Mouse (Mus musculus): ENCODE data around the gene Cops3. TPM values are rescaled to one million over a fixed set of nuclear protein-coding genes. Genes with fewer than 3 reads are reported as not detected.
A peak's percentile ranks its signal among the peaks of the same experiment; 100 is the strongest.
"Not testable (repeated sequence)": the region's sequence is repeated elsewhere in the genome, so short reads cannot be mapped to it uniquely, and the experiment has no call there.

Cops3 gene
- polyA plus RNA-seq, 1 experiment from 2014 or later = 224 TPM

GRCm38 (mm10) chr11:59847891-59848884 lies 8.6 kb upstream of the Cops3 start:
- Histone ChIP-seq H3K4me1 (ENCODE audit: insufficient read depth, low read length) (peaks cover 15% of the 10 kb centered on the region), H3K9ac (replicated peaks; ENCODE audit: low read length) (peak overlapping the region; percentile 94), H3K27me3 (ENCODE audit: insufficient read depth, low read length) (no peaks in the 10 kb centered on the region), H3K9me3 (ENCODE audit: low read length) (no peaks in the 10 kb centered on the region), H3K4me2 (replicated peaks; ENCODE audit: low read depth, low read length) (peak overlapping the region; percentile 58), H3K36me3 (ENCODE audit: insufficient read depth, low read length) (peaks cover 7% of the 10 kb centered on the region; the same call in 1 of the 2 replicates), H3K4me3 (ENCODE audit: low read length) (peak overlapping the region; percentile 76), H3K27ac (ENCODE audit: low read length) (peak overlapping the region; percentile 89)
- peak; percentile 94 for ATAC-seq (ENCODE audit: low FRiP score, low TSS enrichment)
- WGBS = under 1% methylated on average over 64 of the region's 69 CpGs

GRCm38 (mm10) chr11:59847131-59847530 lies 7.5 kb upstream of the Cops3 start:
- ATAC-seq (ENCODE audit: low FRiP score, low TSS enrichment) = no peak
- no peaks in the 10 kb centered on the region for H3K9me3 ChIP-seq (ENCODE audit: low read length)
- H3K4me1 ChIP-seq (ENCODE audit: insufficient read depth, low read length) = peaks cover 15% of the 10 kb centered on the region
- H3K36me3 ChIP-seq (ENCODE audit: insufficient read depth, low read length) = peaks cover 7% of the 10 kb centered on the region; the same call in 1 of the 2 replicates
- H3K27me3 ChIP-seq (ENCODE audit: insufficient read depth, low read length) = no peaks in the 10 kb centered on the region
- H3K4me3 ChIP-seq (ENCODE audit: low read length) = peak overlapping the region; percentile 76
- no peak overlapping the region for H3K9ac ChIP-seq (replicated peaks; ENCODE audit: low read length)
- peak overlapping the region; percentile 58; the same call in 1 of the 2 replicates for H3K4me2 ChIP-seq (replicated peaks; ENCODE audit: low read depth, low read length)
- WGBS = 6% methylated on average over 2 of the region's 2 CpGs
- H3K27ac ChIP-seq (ENCODE audit: low read length) = no peak overlapping the region

GRCm38 (mm10) chr11:59846311-59846710 lies 6.7 kb upstream of the Cops3 start:
- Histone ChIP-seq H3K4me3 (ENCODE audit: low read length) (no peak overlapping the region), H3K4me2 (replicated peaks; ENCODE audit: low read depth, low read length) (no peak overlapping the region), H3K36me3 (ENCODE audit: insufficient read depth, low read length) (peaks cover 7% of the 10 kb centered on the region; the same call in 1 of the 2 replicates), H3K9ac (replicated peaks; ENCODE audit: low read length) (no peak overlapping the region), H3K4me1 (ENCODE audit: insufficient read depth, low read length) (peaks cover 15% of the 10 kb centered on the region), H3K27me3 (ENCODE audit: insufficient read depth, low read length) (no peaks in the 10 kb centered on the region), H3K9me3 (ENCODE audit: low read length) (no peaks in the 10 kb centered on the region), H3K27ac (ENCODE audit: low read length) (no peak overlapping the region)
- ATAC-seq (ENCODE audit: low FRiP score, low TSS enrichment) = no peak
- whole genome bisulfite sequencing = 94% methylated on average over 11 of the region's 11 CpGs

- ATAC-seq (ENCODE audit: low FRiP score, low TSS enrichment) = peak; percentile 97
- WGBS = 0% methylated on average over 23 of the region's 24 CpGs
- Histone ChIP-seq H3K9ac (replicated peaks; ENCODE audit: low read length) (peak within 1 kb of the TSS; percentile 95), H3K9me3 (ENCODE audit: low read length) (no peaks in the 10 kb centered on the region), H3K4me1 (ENCODE audit: insufficient read depth, low read length) (peaks cover 19% of the 10 kb centered on the region), H3K36me3 (ENCODE audit: insufficient read depth, low read length) (peaks cover 14% of the 10 kb centered on the region; the same call in 1 of the 2 replicates), H3K4me3 (ENCODE audit: low read length) (peak within 1 kb of the TSS; percentile 98), H3K4me2 (replicated peaks; ENCODE audit: low read depth, low read length) (peak within 1 kb of the TSS; percentile 75), H3K27me3 (ENCODE audit: insufficient read depth, low read length) (no peaks in the 10 kb centered on the region), H3K27ac (ENCODE audit: low read length) (peak within 1 kb of the TSS; percentile 97)
Measured at GRCm38 (mm10) chr11:59839008-59839458, 605 bp downstream of the Cops3 start, which contains the start of gene Nt5m. Nt5m (plus strand) TSS chr11:59839447.

- H3K27me3 ChIP-seq (ENCODE audit: insufficient read depth, low read length) = no peaks in the 10 kb centered on the region
- peaks cover 19% of the 10 kb centered on the region for H3K4me1 ChIP-seq (ENCODE audit: insufficient read depth, low read length)
- no peak for ATAC-seq (ENCODE audit: low FRiP score, low TSS enrichment)
- H3K9me3 ChIP-seq (ENCODE audit: low read length) = no peaks in the 10 kb centered on the region
- peaks cover 19% of the 10 kb centered on the region for H3K36me3 ChIP-seq (ENCODE audit: insufficient read depth, low read length)
- 63% methylated on average over 4 of the region's 4 CpGs for WGBS
- peak overlapping the region; percentile 75 for H3K4me2 ChIP-seq (replicated peaks; ENCODE audit: low read depth, low read length)
- no peak overlapping the region; the same call in 1 of the 2 replicates for H3K27ac ChIP-seq (ENCODE audit: low read length)
- H3K9ac ChIP-seq (replicated peaks; ENCODE audit: low read length) = peak overlapping the region; percentile 95
- peak overlapping the region; percentile 98 for H3K4me3 ChIP-seq (ENCODE audit: low read length)
Measured at GRCm38 (mm10) chr11:59838426-59838825, 1.2 kb downstream of the Cops3 start.

GRCm38 (mm10) chr11:59837789-59838188 lies 1.8 kb downstream of the Cops3 start:
- H3K9me3 ChIP-seq (ENCODE audit: low read length); ATAC-seq (ENCODE audit: low FRiP score, low TSS enrichment); H3K27ac ChIP-seq (ENCODE audit: low read length); H3K27me3 ChIP-seq (ENCODE audit: insufficient read depth, low read length); H3K9ac ChIP-seq (replicated peaks; ENCODE audit: low read length); H3K4me3 ChIP-seq (ENCODE audit: low read length): not testable (repeated sequence)
- peaks cover 19% of the 10 kb centered on the region for H3K4me1 ChIP-seq (ENCODE audit: insufficient read depth, low read length)
- peak overlapping the region; percentile 75; the same call in 1 of the 2 replicates for H3K4me2 ChIP-seq (replicated peaks; ENCODE audit: low read depth, low read length)
- WGBS = no CpG with 5 or more reads among the region's 1 CpGs
- H3K36me3 ChIP-seq (ENCODE audit: insufficient read depth, low read length) = peaks cover 22% of the 10 kb centered on the region

GRCm38 (mm10) chr11:59821625-59822024 lies 18.0 kb downstream of the Cops3 start:
- H3K9me3 ChIP-seq (ENCODE audit: low read length) = no peaks in the 10 kb centered on the region
- no peak overlapping the region for H3K4me3 ChIP-seq (ENCODE audit: low read length)
- no peak for ATAC-seq (ENCODE audit: low FRiP score, low TSS enrichment)
- no peaks in the 10 kb centered on the region for H3K27me3 ChIP-seq (ENCODE audit: insufficient read depth, low read length)
- H3K4me2 ChIP-seq (replicated peaks; ENCODE audit: low read depth, low read length) = no peak overlapping the region
- no peak overlapping the region for H3K27ac ChIP-seq (ENCODE audit: low read length)
- no peak overlapping the region for H3K9ac ChIP-seq (replicated peaks; ENCODE audit: low read length)
- peaks cover 85% of the 10 kb centered on the region for H3K36me3 ChIP-seq (ENCODE audit: insufficient read depth, low read length)
- no peaks in the 10 kb centered on the region for H3K4me1 ChIP-seq (ENCODE audit: insufficient read depth, low read length)
- WGBS = 92% methylated on average over 3 of the region's 3 CpGs

- no peak for ATAC-seq (ENCODE audit: low FRiP score, low TSS enrichment)
- H3K9me3 ChIP-seq (ENCODE audit: low read length) = no peaks in the 10 kb centered on the region
- no peak overlapping the region for H3K4me3 ChIP-seq (ENCODE audit: low read length)
- H3K4me2 ChIP-seq (replicated peaks; ENCODE audit: low read depth, low read length) = no peak overlapping the region
- no peak overlapping the region for H3K9ac ChIP-seq (replicated peaks; ENCODE audit: low read length)
- H3K27ac ChIP-seq (ENCODE audit: low read length) = no peak overlapping the region
- H3K4me1 ChIP-seq (ENCODE audit: insufficient read depth, low read length) = no peaks in the 10 kb centered on the region
- WGBS = 95% methylated on average over 3 of the region's 3 CpGs
- peaks cover 64% of the 10 kb centered on the region for H3K36me3 ChIP-seq (ENCODE audit: insufficient read depth, low read length)
- no peaks in the 10 kb centered on the region for H3K27me3 ChIP-seq (ENCODE audit: insufficient read depth, low read length)
Measured at GRCm38 (mm10) chr11:59817916-59818315, 21.7 kb downstream of the Cops3 start.

- H3K4me2 ChIP-seq (replicated peaks; ENCODE audit: low read depth, low read length) = no peak overlapping the region
- H3K36me3 ChIP-seq (ENCODE audit: insufficient read depth, low read length) = peaks cover 45% of the 10 kb centered on the region
- H3K9ac ChIP-seq (replicated peaks; ENCODE audit: low read length) = no peak overlapping the region
- no peak overlapping the region for H3K4me3 ChIP-seq (ENCODE audit: low read length)
- H3K4me1 ChIP-seq (ENCODE audit: insufficient read depth, low read length) = 0 out of 2 replicates have a peak, but pooled peaks cover 3% of the 10 kb centered on the region
- H3K9me3 ChIP-seq (ENCODE audit: low read length) = no peaks in the 10 kb centered on the region
- H3K27me3 ChIP-seq (ENCODE audit: insufficient read depth, low read length) = no peaks in the 10 kb centered on the region
- no peak overlapping the region for H3K27ac ChIP-seq (ENCODE audit: low read length)
- 85% methylated on average over 6 of the region's 6 CpGs for WGBS
- no peak for ATAC-seq (ENCODE audit: low FRiP score, low TSS enrichment)
Measured at GRCm38 (mm10) chr11:59815482-59816065, 24.1 kb downstream of the Cops3 start.
